Mouse (Mus musculus) c-Kit-negative CD71-positive TER-119-positive erythroid progenitor cells, embryonic 14.5 days (primary cell): Measurements from ENCODE around the gene Ces3a.
"Not testable (repeated sequence)": the region's sequence is repeated elsewhere in the genome, so short reads cannot be mapped to it uniquely, and the experiment has no call there.

ENCODE experiments used
- DNase-seq: peaks from one replicate; pipeline ENCODE4 v3.0.0-alpha.2; 2013; ENCODE audit warnings: low read depth, low spot score

The Ces3a gene

DNA sequence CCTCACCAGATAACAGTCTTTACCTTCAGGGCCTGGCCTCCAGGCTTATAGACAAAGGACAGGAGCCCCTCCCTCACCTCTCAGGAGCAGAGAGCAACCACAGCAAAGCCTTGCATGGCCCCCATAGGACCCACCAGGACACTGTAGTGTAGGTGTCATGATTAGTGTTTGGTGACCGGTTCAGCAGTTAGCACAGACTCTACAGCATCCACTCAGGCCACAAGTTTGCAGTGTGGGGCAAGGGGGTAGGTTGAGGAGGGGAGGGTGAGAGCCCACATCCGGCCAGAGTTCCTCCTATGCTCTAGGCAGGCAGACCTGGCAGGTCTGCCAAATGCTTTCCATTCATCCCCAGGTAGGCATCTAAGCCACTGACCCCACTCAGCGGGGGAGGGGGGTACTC, 45.6 kb downstream of the Ces3a start:
- no peak for DNase-seq

DNA sequence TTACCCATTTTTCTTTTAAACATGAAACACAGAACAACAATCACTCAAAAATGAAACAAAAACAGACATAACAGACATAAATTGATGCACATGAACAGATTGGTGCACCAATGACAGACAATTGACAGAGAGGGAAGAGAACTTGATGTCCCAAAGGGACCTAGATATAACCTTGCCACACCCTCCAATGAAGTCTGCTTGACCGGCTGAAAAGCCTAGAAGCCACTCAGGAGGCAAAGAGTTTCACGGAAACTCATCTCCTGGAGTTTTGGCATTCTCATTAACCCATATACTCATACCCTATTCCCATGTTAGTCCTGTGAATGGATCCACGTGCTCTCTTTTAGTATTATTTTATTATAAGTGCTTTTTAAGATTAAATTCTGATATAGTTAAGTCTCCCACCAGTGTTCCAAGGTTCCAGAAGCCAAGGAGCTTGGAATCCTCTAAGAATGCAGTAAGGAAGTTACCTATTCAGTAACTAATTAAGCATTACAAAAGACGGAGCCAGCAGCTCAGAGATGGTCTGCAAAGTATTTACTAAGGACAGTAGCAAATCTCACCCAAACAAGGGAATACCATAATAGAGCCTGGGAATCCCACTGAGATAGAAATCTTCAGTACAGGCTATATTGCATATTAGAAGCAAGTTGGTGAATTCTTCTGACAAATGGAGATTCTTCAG, 53.8 kb downstream of the Ces3a start:
- DNase-seq, result not testable (repeated sequence)

DNA sequence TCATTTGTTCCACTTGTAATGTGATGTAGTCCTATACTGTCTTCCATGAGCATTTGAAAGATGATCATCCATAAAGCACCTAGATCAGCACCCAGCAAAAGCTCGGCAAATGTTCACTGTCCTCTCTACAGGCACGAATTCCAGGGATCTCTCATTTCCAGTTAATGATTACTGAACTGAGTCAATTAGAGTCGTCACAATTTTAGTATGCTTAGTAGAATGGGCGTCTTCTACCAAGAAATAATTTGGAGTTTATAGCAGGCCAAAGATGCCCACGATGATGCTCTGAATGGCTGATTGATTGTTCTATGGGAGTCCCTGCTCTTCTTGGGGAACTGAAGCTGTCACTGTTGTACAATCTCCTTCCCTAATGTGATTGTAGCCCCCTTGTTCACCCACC, 55.3 kb downstream of the Ces3a start:
- not testable (repeated sequence) for DNase-seq

DNA sequence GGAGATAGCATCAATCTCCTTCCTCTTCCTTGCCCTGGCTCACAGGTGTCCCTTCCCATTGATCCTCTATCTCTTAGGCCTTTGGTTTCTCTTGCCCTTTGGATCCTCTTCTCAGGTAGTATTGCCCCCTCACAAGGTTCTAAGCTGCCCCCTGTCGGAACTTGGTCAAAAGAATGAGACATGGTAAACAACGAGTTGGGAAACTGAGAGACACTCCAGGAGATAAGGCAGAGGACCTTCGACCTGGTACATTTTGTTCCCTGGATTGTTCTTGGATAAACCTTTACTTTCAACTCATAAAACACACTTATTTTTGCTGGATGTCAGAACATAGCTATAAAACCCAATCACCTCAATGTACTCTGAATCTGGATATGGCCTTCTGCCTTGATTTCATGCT, 55.8 kb downstream of the Ces3a start:
- no peak for DNase-seq
